Mouse (Mus musculus) mouse embryonic stem cell (cell line): Measurements from ENCODE around the gene Hrg.
"Not testable (repeated sequence)": the region's sequence is repeated elsewhere in the genome, so short reads cannot be mapped to it uniquely, and the experiment has no call there.

Experiments used
- in situ Hi-C, 2 experiments: fragments of 300-500 bp; cut with MboI; formaldehyde crosslinking; loops; 1 replicate in 1 of 2; 3 replicates in 1 of 2; pipeline ENCODE4 v1.14.3; 2019 to 2020; ENCODE audit warnings: low sequenced_read_pairs in 2 of 2, low pct_unique_long_range_greater_than_20kb in 1 of 2, mixed read lengths in 1 of 2; ENCODE audit not compliant: unreplicated experiment in 1 of 2

Hrg gene

DNA sequence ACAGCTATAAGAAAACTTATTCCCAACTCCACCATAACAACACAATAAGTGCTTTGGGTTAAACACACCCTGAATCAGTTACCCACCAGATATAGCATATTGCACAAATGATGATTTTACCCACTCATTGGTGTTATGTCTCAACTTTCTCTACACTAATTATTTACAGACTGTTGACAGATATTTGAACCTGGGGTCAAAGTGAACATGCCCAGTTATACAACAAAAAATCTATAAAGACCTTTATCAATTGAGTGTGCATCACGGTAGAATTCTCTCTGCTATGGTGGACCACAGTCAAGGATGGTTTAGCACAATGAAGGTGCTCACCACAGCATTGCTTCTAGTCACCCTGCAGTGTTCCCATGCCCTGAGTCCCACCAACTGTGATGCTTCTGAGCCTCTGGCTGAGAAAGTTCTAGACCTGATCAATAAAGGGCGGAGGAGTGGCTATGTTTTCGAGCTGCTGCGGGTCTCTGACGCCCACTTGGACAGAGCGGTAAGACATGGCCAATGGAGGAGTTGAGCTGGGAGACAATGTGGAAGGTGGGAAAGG lies at the start of gene Hrg:
Gene Hrg (plus strand): TSS at position 233 of the 556 bp plus-strand sequence.
- in situ Hi-C loops = loop anchor here (10.0 kb wide), 1 partner anchor 76 kb away; no protein-coding TSS in a partner anchor

DNA sequence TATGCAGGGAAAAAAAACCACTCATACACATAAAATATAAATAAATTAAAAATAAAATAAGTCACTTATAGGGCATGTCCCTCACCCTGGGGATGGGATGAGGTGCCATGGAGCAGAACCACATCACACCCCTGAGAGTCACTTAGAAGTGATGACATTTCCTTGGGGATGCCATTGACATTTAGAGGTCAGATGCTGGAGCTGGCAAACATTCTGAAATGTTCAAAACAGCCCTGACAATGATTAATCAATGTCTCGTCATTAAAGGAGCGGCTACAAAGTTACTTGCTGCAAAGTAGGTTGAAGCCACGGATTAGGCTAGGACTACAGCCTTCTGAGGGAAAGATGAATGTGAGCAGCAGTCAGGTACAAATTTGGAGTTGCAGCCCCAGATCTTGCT lies 49.5 kb upstream of the Hrg start:
- in situ Hi-C loops = no loop called here

DNA sequence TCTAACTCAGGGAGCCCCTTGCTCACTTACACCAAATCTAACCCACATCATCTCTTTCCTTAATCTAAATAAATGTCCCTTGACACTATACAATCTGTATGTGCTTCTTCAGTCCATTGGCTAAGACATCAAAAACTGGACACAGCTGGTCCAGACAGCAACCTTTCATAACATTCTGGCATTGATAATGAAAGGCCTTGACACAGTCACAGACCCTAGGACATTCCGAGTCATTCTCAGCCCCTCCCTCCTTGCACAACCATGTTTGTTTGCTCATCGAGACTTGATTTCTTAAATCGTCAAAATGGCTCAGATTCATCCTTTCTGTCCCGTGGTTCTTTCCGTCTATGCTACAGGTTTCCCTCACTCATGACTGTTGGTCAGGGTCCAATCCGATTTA lies 41.6 kb upstream of the Hrg start:
- in situ Hi-C loops = no loop called here

DNA sequence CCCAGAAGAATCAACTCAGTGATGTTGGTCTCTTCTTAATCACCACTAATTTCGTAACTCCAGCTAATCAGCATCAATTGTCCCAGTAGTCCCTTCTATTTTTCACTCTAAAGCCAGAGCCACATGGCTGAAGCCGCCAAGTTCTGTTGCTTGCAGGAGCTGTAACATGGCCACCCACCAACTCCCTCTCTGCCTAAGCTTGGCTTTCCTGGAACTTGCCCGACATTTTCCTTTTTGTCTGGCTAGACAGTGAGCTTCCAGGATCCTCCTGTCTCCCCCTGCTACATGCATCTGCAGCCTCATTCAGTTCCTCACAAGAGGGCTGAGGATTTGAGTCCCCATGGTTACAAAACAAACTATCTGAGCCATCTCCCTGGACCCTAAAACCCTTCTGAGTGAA lies 38.9 kb upstream of the Hrg start:
- in situ Hi-C loops = no loop called here

DNA sequence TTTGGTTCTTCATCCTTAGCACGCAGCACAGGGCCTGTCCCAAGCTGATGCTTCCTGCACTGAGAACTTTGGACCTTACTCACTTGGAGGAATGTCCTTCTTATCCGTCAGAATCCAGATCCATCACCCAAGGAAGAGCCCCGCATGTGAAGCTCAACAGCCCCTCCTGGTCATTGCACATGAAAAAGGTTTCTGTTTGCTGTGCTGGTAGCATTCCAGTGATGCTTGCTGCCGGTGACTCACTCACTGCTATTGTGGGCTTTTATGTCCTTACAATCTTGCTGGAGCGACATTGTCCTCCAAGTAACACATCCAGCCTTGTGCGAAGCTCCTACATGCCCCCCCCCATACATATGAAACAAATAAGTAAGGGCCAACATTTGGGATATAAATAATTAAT lies 38.0 kb upstream of the Hrg start:
- in situ Hi-C loops = no loop called here

DNA sequence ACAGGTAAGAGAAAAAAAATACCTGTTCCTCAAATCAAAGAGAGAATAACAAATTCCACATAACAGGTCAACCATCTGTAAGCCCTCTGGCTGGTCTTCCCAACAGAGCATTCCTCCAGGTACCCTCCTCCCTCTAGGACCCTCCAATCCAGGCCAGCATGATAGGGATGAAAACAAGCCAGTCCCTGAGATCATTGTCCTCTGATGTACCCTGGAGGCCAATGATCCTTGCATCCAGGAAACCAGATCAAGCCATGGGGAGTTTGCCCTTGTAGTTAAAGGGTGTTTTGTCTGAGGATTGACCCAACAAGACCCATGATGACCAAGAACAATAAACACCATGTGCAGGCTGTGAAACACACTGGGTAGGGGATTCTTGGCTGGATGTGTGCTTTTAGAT lies 36.6 kb upstream of the Hrg start:
- in situ Hi-C loops = no loop called here

DNA sequence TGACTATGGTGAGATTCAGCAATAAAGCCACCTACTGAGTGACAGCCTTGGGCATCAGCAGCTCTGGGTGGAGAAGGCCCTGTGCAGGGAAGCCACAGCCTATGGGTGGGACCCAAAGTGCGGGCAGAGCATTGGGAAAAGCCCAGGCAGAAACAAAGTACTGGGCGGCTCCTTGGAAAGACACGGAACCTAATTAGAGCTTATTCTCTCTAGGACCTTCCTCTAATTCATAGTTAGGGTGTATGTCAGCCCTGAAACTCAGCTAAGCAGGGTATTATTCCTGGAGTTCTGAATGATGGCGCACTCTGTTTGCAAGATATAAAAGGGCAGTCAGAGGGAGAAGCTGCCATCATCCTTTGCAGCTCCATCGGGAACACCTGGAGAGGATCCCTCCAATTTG lies 32.8 kb upstream of the Hrg start, which contains the start of gene Fetub:
Gene Fetub (plus strand): TSS at position 301 of the 400 bp plus-strand sequence.
- in situ Hi-C loops = no loop called here

DNA sequence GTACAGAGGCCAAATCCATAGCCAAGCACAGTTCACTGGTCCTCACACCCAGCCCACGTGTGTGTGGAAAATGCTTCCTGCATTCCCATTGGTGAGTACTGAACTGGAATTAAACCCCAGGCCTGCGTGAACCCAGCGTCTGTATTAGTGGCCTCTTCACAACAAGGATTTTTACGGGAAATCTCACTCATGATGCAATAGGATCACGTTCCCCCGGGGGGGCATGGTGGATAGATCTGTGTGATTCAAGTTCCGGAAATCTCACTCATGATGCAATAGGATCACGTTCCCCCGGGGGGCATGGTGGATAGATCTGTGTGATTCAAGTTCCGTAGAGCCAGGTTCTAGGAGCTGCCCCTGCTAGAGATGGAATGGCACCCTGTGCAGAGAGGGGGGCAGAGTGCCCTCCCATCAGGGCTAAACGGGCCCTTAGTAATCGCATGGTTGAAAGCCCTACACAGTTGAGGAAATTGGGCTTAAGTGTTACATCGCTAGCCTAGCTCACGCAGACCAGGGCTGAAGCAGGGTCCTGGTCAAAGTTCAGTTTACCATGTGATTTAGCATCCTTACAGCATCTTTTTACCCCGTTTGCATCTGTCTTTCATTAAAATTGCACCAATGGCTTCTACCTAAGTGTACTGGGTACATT lies 32.1 kb upstream of the Hrg start:
- in situ Hi-C loops = no loop called here

DNA sequence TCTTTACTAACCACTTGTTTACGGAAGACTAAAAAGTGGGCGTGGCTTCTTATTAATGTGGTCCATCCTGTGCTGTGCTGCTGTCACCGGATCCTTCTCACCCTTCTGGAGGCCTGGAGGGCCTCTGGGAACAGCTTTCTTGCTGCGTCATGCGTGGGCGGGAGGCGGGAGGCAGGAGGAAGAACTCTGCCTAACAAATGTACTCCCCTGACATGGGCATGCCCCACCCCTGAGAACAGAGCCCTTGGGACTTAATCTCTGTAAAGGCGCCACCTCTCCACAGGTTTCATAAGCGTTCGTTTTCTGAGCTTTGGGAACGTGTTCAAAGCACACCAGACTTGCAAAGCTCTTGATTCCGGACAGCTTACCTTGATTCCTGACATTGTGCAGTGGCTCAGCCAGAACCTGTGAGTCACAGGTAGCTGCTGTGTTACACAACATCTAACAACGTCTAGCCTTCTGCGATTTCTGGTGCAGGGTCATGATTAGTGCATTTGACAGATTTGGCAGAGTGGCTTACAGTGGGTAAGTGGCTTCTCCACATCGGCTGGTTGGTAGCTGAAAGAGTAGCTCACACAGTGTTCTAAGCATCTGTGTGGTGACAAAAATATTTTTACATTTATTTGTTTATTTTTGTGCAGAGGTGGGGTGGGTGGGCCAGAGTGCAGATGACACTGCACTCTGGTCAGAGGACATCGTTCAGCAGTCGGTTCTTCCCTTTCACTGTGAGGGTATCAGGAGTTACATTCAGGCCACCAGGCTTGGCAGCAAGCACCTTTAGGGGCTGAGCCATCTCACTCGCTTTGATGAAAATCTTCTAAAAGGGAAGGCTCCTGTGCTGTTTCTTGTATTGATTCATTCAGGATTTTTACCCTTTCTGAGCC lies 30.7 kb upstream of the Hrg start:
- in situ Hi-C loops = no loop called here

DNA sequence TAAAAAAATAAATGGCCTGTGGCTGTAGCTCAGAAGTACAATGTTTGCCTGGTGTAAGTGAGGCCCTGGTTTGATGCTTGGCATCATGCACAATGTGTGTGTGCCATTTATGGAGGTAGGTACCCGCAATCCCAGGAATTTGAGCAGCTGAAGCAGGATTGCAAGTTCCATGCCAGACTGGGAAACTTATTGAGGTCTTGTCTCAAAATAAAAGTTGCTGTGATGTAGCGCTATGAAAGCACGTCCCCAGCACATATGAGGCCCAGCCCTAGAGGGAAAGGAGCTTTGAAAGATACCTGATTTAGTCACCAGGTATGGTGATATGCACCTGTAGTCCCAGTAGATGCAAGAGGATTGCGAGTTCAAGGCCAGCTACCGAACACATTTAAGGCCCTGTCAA lies 29.1 kb upstream of the Hrg start:
- in situ Hi-C loops = no loop called here

DNA sequence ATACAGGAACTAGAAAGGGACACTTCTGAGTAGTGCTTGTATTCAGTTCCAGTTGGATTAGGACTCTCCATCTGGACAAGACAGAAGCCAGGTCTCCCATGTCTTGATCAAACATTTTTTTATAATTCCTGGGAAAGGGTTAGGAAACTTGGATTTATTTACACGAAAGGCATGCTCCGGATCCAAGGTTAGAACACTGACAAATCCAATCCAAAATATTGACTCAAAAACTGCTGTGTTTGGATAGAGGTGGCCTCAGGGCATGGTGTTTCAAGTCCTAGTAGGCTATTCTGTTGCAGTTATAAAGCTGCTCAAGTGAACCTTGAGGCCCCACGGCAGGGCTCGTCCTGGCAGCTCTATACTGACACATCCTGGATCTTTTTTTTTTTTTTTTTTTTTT lies 28.4 kb upstream of the Hrg start:
- in situ Hi-C loops = no loop called here

DNA sequence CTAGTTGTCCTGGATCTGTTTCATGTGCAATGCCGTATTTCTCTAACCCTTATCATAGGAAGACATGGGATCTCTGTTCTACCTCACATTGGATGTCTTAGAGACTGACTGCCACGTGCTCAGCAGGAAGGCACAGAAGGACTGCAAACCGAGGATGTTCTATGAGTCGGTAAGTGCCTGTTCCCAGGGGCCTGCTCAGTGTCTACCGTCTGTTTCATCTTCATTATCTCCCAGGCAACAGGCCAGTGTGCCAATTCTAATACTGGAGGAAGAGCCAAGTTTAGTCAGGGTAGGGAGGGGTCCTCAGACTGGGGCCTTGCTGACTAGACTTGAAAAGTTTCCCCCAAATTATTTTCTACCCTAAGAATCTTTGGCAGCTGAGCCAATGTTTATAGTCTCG lies 21.3 kb upstream of the Hrg start:
- in situ Hi-C loops = no loop called here

DNA sequence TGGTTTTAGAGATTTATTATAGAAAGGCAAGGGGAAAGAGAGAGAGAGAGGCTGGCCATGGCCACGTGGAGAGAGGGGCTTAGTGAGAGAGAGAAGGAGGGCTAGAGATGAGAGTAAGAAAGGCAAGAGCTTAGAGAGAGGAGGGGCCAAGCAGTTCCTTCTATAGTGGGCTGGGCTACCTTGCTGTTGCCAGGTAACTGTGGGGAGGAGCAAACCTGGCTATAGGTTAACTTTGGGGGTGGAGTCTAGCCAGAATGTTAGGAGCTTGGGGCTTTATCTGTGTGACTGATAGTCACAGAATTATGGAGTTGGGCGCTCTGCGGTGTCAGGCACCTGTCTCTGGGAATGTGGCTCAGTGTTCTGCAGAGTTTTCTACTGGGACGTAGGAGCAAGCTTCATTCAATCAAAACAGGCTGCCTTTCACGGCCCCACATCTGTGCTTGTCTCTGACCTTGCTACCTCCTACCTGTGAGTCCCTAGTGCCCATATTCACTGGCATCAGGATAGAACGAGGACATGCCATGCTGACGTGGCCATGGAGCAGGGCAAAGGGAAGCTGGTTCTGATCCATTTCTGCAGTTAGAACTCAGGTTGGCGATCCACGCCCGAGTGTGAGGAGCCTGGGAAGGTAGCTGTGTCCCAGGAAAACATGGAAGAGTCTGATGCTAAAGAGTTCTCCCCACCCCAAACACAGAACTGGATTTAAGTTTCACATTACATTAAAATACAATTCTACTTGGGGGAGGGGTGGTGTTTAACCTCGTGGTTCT lies 19.3 kb upstream of the Hrg start:
- in situ Hi-C loops = no loop called here

DNA sequence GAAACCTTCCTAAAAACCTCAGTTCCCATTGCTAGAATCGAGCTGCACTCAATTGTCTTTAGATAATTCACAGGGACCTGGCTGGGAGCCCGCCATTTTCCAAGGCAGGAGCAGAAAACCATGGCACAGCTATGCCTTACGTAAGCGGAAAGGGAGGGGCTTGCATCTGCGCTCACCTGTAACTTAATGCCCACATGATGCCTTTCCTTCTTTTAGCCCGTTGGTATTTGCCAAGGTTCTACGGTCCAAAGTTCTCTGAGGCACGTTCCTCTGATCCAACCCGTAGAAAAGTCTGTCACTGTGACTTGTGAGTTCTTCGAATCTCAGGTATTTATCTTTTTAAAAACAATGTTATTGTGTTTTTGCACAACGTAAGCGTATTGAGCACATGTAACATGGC lies 13.2 kb upstream of the Hrg start:
- in situ Hi-C loops = no loop called here

DNA sequence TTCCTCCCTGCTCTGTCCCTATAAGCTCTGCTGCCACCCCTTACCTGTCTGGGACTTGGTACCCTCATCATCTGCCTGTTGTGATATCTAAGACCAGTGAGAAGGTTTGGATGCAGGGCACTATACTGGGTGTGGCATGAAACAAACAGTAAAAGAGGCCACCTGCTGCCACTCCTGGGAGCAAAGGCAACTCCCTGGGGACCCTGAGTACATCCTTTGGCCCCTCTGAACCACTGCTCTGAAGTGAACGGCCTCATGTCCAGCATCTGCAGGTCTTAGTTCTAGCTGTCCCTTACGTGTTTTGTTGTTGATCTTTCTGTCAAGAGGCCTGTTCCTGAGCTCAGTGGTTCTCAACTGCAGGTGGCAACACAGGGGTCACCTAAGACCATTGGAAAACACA lies 12.3 kb upstream of the Hrg start:
- in situ Hi-C loops = no loop called here

DNA sequence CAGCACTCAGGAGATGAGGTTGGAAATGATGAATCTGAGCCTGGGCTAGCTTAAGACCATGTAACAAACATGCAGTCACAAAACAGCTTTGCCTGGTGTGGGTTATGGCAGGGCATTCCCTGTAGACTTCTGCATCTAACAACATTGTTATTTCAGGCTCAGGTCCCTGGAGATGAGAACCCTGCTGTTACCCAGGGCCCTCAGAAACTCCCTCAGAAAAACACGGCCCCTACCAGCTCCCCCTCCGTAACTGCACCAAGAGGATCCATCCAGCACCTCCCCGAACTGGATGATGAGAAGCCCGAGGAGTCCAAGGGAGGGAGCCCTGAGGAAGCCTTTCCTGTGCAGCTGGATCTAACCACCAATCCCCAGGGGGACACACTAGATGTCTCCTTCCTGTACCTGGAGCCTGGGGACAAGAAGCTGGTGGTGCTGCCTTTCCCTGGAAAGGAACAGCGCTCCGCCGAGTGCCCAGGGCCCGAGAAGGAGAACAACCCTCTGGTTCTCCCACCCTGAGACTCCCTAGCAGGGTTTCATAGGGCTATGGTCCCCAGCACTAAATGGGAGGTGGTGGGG lies 11.7 kb upstream of the Hrg start:
- in situ Hi-C loops = no loop called here

DNA sequence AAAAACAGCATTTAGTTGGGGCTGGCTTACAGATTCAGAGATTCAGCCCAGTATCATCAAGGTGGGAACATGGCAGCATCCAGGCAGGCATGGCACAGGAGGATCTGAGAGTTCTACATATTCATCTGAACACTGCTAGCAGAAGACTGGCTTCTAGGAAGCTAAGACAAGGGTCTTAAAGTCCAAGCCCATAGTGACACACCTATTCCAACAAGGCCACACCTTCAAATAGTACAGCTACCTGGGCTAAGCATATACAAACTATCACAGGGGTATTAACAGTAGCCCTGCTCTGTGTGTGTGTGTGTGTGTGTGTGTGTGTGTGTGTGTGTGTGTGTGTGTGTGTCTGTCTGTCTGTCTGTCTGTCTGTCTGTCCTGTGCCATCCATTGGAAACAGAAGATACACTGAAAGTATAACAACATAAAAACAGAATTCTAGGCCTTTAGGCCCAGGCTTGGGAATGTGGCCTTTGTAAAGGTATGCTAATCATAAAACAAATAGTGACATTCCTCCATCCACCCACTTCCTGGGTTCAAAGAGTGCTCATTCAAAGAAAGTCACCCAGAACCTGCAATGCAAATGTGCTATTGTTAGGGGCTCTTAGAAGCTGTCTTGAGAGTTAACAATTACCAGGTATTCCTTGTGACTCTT lies 8.9 kb upstream of the Hrg start:
- in situ Hi-C loops = not testable (repeated sequence)

DNA sequence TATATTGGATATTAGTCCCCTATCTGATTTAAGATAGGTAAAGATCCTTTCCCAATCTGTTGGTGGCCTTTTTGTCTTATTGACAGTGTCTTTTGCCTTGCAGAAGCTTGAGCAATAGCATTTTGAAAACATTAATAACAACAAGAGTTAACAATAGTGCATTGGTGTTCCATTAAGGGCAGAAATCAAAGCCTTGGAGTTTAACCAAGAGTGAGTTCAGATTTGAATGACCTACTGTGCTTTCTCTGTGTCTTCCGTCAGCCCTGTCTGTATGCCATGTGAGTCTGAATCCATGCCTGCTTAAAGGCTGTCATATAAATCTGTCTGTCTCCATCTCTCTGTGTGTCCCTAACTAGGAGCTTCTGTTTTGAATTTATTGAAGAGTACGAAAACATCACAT lies 3.5 kb upstream of the Hrg start:
- in situ Hi-C loops = no loop called here
